Mouse (Mus musculus) forebrain, embryonic 13.5 days (tissue): ENCODE measurements around the gene Klhl8. TPM values are rescaled to one million over a fixed set of nuclear protein-coding genes. Genes with fewer than 3 reads are reported as not detected.
A peak's percentile ranks its signal among the peaks of the same experiment; 100 is the strongest.

Source experiments
- ATAC-seq: fragments of 200-750 bp; cut with Nextera tagmentation; 2 replicates; pipeline ENCODE4 v1.8.0; 2017
- H3K27ac ChIP-seq: fragments of 300-500 bp; sonication (generic); 2 replicates; pipeline ENCODE4 v1.5.1; 2015; ENCODE audit warnings: inconsistent platforms, mild to moderate bottlenecking, moderate library complexity
- H3K27me3 ChIP-seq: fragments of 300-500 bp; sonication (generic); 2 replicates; pipeline ENCODE4 v1.6.1; 2015; ENCODE audit warnings: mild to moderate bottlenecking, inconsistent platforms
- H3K36me3 ChIP-seq: fragments of 300-500 bp; sonication (generic); 2 replicates; pipeline ENCODE4 v1.6.1; 2015; ENCODE audit warnings: mild to moderate bottlenecking, inconsistent platforms; ENCODE audit not compliant: poor library complexity, severe bottlenecking
- H3K4me1 ChIP-seq: fragments of 300-500 bp; sonication (generic); 2 replicates; pipeline ENCODE4 v1.6.1; 2015; ENCODE audit warnings: inconsistent platforms
- H3K4me2 ChIP-seq: fragments of 300-500 bp; sonication (generic); 2 replicates; pipeline ENCODE4 v1.6.1; 2015; ENCODE audit warnings: inconsistent platforms, mild to moderate bottlenecking, moderate library complexity
- H3K4me3 ChIP-seq: fragments of 300-500 bp; sonication (generic); 2 replicates; pipeline ENCODE4 v1.5.1; 2015; ENCODE audit warnings: mild to moderate bottlenecking, inconsistent platforms
- H3K9ac ChIP-seq: fragments of 300-500 bp; sonication (generic); 2 replicates; pipeline ENCODE4 v1.6.1; 2015; ENCODE audit warnings: mild to moderate bottlenecking, inconsistent platforms
- H3K9me3 ChIP-seq: fragments of 300-500 bp; sonication (generic); replicated peaks from 2 replicates; pipeline ENCODE4 v1.6.1; 2016; ENCODE audit warnings: inconsistent platforms
- WGBS: fragments of 180-500 bp; shearing (Covaris S2); methylation state at CpG from one replicate; pipeline ENCODE4 v1.1.7; 2015; 5-methylcytosine and 5-hydroxymethylcytosine counted together
- polyA plus RNA-seq: library from polyadenylated mRNA; unstranded; fragments of >200 nt; fragmentation: Nextera tagmentation; extraction: Ambion mirVana; gene quantifications from 2 replicates; pipeline ENCODE4 v1.2.1, GENCODE M21; 2015

Gene Klhl8
- polyA plus RNA-seq, 1 experiment from 2014 or later = 25.3 TPM

DNA sequence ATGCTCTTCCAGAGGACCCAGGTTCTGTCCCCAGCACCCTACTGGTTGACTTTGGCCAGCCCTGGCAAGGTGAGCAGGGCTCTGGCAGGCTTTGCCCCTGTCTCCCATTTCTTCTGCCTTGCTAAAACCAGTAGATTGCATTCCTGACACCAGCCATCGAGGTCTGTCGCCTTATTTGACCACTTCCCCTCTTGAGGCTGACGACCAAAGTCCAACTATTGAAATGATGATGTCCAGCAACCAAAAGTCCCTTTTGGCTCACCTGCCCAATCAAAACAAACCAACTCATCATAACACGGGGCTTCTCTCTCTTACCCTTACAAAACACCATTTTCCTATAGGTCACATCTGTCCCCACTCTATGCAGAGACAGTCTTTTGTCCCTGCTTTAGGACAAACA, 2.1 kb upstream of the Klhl8 start:
- WGBS = 58% methylated on average over 4 of the region's 4 CpGs
- Histone ChIP-seq H3K27ac (no peak overlapping the region), H3K27me3 (peaks cover 4% of the 10 kb centered on the region; the same call in 1 of the 2 replicates), H3K4me2 (no peak overlapping the region), H3K36me3 (no peaks in the 10 kb centered on the region), H3K4me1 (peaks cover 7% of the 10 kb centered on the region), H3K9me3 (no peaks in the 10 kb centered on the region), H3K9ac (no peak overlapping the region), H3K4me3 (no peak overlapping the region)
- ATAC-seq = no peak

GRCm38 (mm10) chr5:103911555-103911954, 496 bp upstream of the Klhl8 start:
- Histone ChIP-seq H3K27ac (no peak overlapping the region), H3K36me3 (no peaks in the 10 kb centered on the region), H3K9me3 (no peaks in the 10 kb centered on the region), H3K4me2 (peak overlapping the region; percentile 77; the same call in 1 of the 2 replicates), H3K4me3 (no peak overlapping the region), H3K9ac (no peak overlapping the region), H3K27me3 (peaks cover 4% of the 10 kb centered on the region; the same call in 1 of the 2 replicates), H3K4me1 (peaks cover 7% of the 10 kb centered on the region)
- ATAC-seq = peak; percentile 2
- 90% methylated on average over 5 of the region's 5 CpGs for WGBS

GRCm38 (mm10) chr5:103910156-103910555, 903 bp downstream of the Klhl8 start:
- ATAC-seq = no peak
- Histone ChIP-seq H3K9ac (peak overlapping the region; percentile 87), H3K27me3 (peaks cover 4% of the 10 kb centered on the region; the same call in 1 of the 2 replicates), H3K4me3 (peak overlapping the region; percentile 79), H3K4me1 (peaks cover 7% of the 10 kb centered on the region), H3K27ac (no peak overlapping the region), H3K36me3 (no peaks in the 10 kb centered on the region), H3K4me2 (peak overlapping the region; percentile 77), H3K9me3 (no peaks in the 10 kb centered on the region)
- WGBS = 12% methylated on average over 8 of the region's 9 CpGs

GRCm38 (mm10) chr5:103909466-103909865, 1.6 kb downstream of the Klhl8 start:
- no peak overlapping the region for H3K4me2 ChIP-seq
- ATAC-seq = no peak
- H3K27me3 ChIP-seq = peaks cover 4% of the 10 kb centered on the region; the same call in 1 of the 2 replicates
- no peaks in the 10 kb centered on the region for H3K36me3 ChIP-seq
- no peak overlapping the region for H3K4me3 ChIP-seq
- H3K9ac ChIP-seq = no peak overlapping the region
- peaks cover 7% of the 10 kb centered on the region for H3K4me1 ChIP-seq
- WGBS = 76% methylated on average over 3 of the region's 3 CpGs
- no peaks in the 10 kb centered on the region for H3K9me3 ChIP-seq
- no peak overlapping the region for H3K27ac ChIP-seq

- Histone ChIP-seq H3K9me3 (no peaks in the 10 kb centered on the region), H3K27me3 (peaks cover 4% of the 10 kb centered on the region; the same call in 1 of the 2 replicates), H3K27ac (no peak overlapping the region), H3K4me2 (no peak overlapping the region; the same call in 1 of the 2 replicates), H3K36me3 (no peaks in the 10 kb centered on the region), H3K9ac (no peak overlapping the region), H3K4me3 (no peak overlapping the region), H3K4me1 (peaks cover 7% of the 10 kb centered on the region)
- WGBS = 21% methylated on average over 7 of the region's 7 CpGs
- ATAC-seq = no peak
Observed at GRCm38 (mm10) chr5:103908851-103909250, 2.2 kb downstream of the Klhl8 start.

- WGBS = 89% methylated on average over 4 of the region's 4 CpGs
Observed at GRCm38 (mm10) chr5:103907844-103908243, 3.2 kb downstream of the Klhl8 start.

GRCm38 (mm10) chr5:103906173-103906572, 4.9 kb downstream of the Klhl8 start:
- H3K27me3 ChIP-seq = no peaks in the 10 kb centered on the region
- H3K27ac ChIP-seq = no peak overlapping the region
- H3K4me1 ChIP-seq = peaks cover 7% of the 10 kb centered on the region
- H3K4me3 ChIP-seq = no peak overlapping the region
- H3K36me3 ChIP-seq = no peaks in the 10 kb centered on the region
- H3K9me3 ChIP-seq = no peaks in the 10 kb centered on the region
- no peak overlapping the region for H3K9ac ChIP-seq
- 93% methylated on average over 6 of the region's 6 CpGs for WGBS
- ATAC-seq = no peak
- H3K4me2 ChIP-seq = no peak overlapping the region

More at GRCm38 (mm10) chr5:103907844-103908243, 3.2 kb downstream of the Klhl8 start:
- no peak overlapping the region for H3K27ac ChIP-seq
- H3K4me1 ChIP-seq = peaks cover 7% of the 10 kb centered on the region
- peaks cover under 1% of the 10 kb centered on the region; the same call in 1 of the 2 replicates for H3K27me3 ChIP-seq
- no peak for ATAC-seq
- H3K4me2 ChIP-seq = no peak overlapping the region
- no peak overlapping the region for H3K9ac ChIP-seq
- no peaks in the 10 kb centered on the region for H3K9me3 ChIP-seq
- no peaks in the 10 kb centered on the region for H3K36me3 ChIP-seq
- no peak overlapping the region for H3K4me3 ChIP-seq

DNA sequence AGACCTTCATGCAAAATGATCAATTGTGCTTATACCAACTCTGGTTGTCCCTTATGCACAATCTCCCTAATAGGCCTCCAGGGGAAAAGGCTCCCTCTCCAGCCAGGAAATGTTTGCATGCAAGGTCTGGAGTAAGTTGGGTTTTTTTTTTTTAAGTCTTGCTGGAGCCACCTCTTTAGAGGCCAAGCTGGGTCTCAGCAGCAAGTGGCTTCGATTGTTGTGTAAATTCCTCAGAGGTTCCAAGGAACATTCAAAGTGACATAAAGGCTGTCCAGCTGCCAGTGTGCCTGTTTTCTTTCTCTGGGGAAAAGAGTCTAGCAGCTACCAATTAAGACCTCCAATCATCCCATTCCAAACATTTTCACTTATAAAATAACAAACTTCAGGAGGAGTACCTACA, 12.7 kb downstream of the Klhl8 start:
- no peak overlapping the region for H3K4me3 ChIP-seq
- H3K27ac ChIP-seq = no peak overlapping the region
- WGBS = 3% methylated on average over 1 of the region's 1 CpGs
- H3K27me3 ChIP-seq = no peaks in the 10 kb centered on the region
- peaks cover 9% of the 10 kb centered on the region for H3K4me1 ChIP-seq
- no peak for ATAC-seq
- no peaks in the 10 kb centered on the region for H3K36me3 ChIP-seq
- H3K4me2 ChIP-seq = no peak overlapping the region
- H3K9ac ChIP-seq = no peak overlapping the region
- no peaks in the 10 kb centered on the region for H3K9me3 ChIP-seq

GRCm38 (mm10) chr5:103889766-103890165, 21.3 kb downstream of the Klhl8 start:
- Histone ChIP-seq H3K36me3 (0 out of 2 replicates have a peak, but pooled peaks cover 7% of the 10 kb centered on the region), H3K27me3 (no peaks in the 10 kb centered on the region), H3K4me3 (no peak overlapping the region), H3K27ac (no peak overlapping the region), H3K9ac (no peak overlapping the region), H3K4me1 (no peaks in the 10 kb centered on the region), H3K4me2 (no peak overlapping the region), H3K9me3 (no peaks in the 10 kb centered on the region)
- 72% methylated on average over 15 of the region's 15 CpGs for WGBS
- ATAC-seq = no peak

- Histone ChIP-seq H3K4me3 (no peak overlapping the region), H3K27me3 (no peaks in the 10 kb centered on the region), H3K4me2 (no peak overlapping the region), H3K4me1 (no peaks in the 10 kb centered on the region), H3K9me3 (no peaks in the 10 kb centered on the region), H3K27ac (no peak overlapping the region), H3K36me3 (peaks cover 23% of the 10 kb centered on the region), H3K9ac (no peak overlapping the region)
- 91% methylated on average over 4 of the region's 4 CpGs for WGBS
- no peak for ATAC-seq
Observed at GRCm38 (mm10) chr5:103863759-103864158, 47.3 kb downstream of the Klhl8 start.

DNA sequence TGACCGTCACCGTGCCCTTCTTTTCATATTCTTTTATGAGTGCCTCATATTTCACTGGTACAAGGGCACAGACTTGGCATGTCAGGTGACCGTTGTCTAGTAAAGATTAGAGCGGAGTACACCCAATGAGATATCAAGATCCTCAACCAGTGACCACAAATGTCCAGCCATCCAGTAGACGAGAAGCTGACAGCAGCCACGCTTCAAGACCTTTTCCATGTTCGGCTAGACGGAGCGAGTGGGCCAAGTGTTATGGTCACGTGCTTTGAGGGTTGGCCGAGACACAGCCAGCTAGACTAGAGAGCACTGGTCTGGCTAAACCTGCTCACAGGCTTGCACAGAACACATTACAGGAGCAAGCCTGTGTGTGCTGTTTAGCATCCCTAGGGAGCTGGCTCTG, 50.4 kb downstream of the Klhl8 start:
- 95% methylated on average over 11 of the region's 11 CpGs for WGBS
- H3K4me1 ChIP-seq = peaks cover 5% of the 10 kb centered on the region; the same call in 1 of the 2 replicates
- no peak overlapping the region for H3K4me3 ChIP-seq
- no peak overlapping the region for H3K9ac ChIP-seq
- H3K36me3 ChIP-seq = peaks cover 15% of the 10 kb centered on the region
- no peaks in the 10 kb centered on the region for H3K9me3 ChIP-seq
- no peak overlapping the region for H3K27ac ChIP-seq
- no peaks in the 10 kb centered on the region for H3K27me3 ChIP-seq
- no peak for ATAC-seq
- no peak overlapping the region for H3K4me2 ChIP-seq

- Histone ChIP-seq H3K27ac (peak overlapping the region; percentile 57; the same call in 1 of the 2 replicates), H3K4me1 (peaks cover 16% of the 10 kb centered on the region; the same call in 1 of the 2 replicates), H3K9me3 (no peaks in the 10 kb centered on the region), H3K4me3 (no peak overlapping the region), H3K4me2 (no peak overlapping the region), H3K9ac (no peak overlapping the region), H3K27me3 (no peaks in the 10 kb centered on the region), H3K36me3 (no peaks in the 10 kb centered on the region; the same call in 1 of the 2 replicates)
- WGBS = 74% methylated on average over 2 of the region's 2 CpGs
- ATAC-seq = peak; percentile 48
Observed at GRCm38 (mm10) chr5:103857151-103857550, 53.9 kb downstream of the Klhl8 start.
